Mouse (Mus musculus) frontal cortex, postnatal 36 days (tissue): ENCODE results near the gene Tex48.

Source experiments
- DNase-seq, 2 experiments: peaks; one replicate each; pipeline ENCODE4 v3.0.0; 2022; ENCODE audit warnings: low spot score in 2 of 2

The Tex48 gene

DNA sequence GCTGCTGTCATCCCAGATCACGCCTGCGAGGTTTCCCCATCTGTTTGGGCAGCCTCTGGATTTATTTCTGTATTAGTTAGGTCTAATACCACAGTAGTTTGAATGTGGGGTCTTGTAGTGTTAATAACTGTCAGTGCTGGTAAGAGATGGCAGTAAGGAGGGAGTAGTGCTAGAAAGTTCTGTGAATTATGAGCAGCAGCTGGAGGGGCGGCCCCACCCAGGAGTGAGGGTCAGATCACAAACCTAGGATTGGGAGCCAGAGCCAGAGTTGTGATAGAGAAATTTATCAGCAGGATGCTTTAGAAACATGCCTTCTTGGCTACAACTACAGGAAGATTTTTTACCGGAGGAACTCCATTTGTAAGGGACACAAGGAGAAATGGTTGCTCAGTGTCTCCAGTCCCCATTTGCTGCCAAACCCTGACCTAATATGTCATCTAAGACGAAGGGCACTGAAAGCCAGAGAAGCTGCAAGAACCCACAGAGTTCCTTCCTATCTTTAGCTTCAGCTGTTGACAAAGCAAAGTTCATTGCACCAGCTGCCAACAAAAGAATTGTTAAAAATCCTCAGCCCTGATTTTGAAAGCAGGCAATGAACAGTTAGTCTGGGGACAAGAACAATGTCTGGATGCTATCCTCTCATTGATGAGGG is 27.6 kb downstream of the Tex48 start:
- no peak for DNase-seq

DNA sequence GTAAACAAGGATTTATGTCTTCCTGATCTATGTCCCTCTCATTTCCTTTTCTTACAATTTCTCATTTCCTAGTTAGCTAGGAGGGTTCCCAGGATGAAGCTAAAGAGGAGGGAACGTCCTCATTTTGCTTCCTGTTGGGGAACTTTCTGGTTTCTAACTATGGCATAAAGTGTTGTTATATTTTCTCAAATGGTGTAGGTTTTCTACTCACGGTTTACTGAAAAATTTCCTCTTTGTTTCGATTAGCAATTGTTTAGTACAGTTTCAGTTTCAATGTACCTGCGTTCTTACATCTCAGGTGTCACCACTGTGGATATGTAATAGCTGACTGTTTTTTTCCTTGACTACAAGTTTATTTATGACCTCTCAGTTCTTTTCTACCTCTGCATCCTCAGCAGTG is 31.7 kb downstream of the Tex48 start:
- no peak for DNase-seq

DNA sequence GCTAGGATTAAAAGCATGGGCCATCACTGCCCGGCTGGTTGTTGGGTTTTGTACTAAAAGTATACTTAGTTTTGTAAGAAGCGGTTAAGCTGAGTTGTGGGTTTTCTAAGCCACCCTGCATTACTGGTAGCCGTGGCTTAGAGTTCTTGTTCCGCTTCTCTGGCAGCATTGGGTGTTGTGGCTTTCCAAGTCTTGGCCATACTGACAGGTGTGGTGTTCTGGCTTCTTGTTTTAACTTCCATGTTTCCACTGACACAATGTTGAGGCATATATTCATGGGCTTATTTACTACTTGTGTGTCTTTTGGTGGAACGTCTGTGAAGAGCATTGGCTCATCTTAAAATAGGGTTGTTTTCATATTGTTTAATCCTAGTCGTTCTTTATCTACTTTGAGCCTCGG is 32.2 kb downstream of the Tex48 start:
- DNase-seq, result no peak

DNA sequence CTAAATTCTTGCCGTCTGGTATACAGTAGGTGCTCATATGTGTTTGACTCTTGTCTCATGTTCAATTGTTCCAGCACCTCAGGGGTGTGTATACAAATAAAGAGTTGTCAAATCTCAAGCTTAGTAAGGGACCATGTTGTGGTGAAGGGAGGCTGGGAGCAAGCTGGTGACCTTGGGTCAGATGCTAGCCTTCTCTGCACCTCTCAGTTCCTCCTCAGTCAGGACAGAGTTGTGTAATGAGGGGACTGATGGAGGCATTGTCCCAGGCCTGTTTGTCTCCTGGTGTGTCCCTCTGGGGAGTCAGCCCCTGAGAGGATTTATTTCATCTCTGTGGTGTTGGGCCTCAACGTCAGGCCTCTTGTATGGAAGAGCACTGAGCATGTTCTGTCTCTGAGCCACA is 36.0 kb downstream of the Tex48 start:
- DNase-seq, result no peak

DNA sequence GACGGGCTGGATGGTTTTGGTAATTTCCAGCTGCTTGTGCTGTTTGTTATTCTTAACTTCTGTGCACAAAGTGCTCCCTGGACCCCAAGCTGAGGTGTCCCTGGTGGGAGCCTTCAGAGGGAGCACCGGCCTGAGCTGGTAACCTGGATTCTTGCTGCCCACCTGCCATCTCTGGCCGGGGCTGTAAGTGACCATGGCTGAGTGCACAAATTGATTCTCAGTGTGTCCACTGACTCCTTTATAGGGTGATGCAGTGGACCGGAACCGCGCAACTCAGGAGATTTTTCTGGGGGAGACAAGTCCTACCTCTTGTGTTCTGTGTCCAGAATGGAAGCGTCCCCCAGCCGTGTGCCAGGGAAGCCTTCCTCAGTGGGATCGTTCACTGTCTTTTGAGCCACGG is 37.0 kb downstream of the Tex48 start:
- DNase-seq, result no peak

DNA sequence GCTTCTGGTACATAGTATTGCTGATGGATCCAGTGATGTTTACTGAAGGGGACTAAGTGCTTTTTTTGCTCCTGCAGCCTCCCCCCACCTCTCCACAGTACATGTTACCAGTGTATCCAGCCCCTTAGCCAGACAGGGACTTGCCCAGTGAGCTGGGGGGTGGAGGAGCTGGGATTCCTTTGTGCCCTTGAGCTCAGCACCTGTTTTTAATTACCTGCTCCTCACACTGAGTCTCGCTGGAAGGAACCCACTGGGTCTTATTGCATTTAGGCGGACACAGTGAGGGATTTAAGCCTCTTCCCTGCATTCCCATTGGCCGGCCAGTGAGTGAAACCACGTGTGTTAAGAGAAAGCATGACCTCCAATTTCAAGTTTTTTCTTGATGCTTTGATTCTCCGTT is 39.6 kb downstream of the Tex48 start:
- no peak for DNase-seq

DNA sequence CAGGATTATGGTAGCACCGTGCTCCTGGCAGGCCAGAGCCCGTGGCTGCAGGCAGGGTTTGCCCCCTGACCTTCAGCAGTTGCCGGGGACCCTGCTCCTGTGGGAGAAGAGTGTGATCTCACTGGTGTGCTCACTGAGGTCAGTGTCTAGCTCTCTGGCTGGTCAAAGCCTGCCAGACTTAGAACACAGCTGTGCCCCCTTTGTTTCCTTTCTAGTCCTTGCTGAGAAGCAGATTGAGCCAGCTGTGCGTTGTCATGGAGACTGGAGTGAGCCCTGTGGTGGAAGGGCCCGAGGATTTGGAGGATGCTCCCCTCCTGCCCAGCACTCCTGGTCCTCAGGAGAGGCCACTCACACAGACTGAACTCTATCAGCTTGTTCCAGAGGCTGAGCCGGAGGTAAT is 42.1 kb downstream of the Tex48 start:
- no peak for DNase-seq

DNA sequence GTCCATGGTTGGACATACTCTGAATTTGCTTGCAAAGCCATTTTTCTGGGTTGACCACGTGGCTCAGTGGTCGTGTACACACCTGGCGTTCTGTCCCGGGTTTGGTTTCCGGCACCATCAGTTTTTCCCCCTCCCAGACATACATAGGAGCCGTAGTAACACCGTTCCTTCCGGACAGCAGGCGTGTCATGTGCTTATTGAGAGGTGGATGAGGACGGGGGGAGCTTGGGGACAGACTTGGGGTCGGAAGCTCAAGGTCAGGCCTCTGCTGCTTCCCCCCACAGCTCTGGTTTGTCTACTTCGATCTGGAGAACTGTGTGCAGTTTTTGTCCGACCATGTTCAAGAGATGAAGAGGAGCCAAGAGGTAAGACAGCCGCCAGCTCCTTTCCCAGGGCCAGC is 42.6 kb downstream of the Tex48 start:
- no peak for DNase-seq

DNA sequence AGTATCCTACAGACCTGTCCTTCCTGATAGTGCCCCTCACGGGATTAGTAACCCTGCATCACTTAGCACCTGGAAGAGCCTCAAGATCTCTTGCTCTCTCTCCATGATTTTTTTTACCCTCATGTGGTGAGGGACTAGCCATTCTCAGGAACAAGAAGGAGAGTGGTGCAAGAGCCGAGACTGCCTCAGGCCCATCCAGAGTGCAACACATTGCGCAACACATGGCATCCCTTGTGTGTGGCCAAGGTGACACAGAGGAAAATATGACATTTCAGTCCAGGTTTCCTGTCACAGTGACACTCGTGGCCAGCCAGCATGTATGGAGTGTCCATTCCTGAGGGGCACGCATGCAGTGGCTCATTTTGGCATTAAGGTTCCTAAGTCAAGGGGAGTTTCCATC is 49.6 kb downstream of the Tex48 start:
- no peak for DNase-seq

DNA sequence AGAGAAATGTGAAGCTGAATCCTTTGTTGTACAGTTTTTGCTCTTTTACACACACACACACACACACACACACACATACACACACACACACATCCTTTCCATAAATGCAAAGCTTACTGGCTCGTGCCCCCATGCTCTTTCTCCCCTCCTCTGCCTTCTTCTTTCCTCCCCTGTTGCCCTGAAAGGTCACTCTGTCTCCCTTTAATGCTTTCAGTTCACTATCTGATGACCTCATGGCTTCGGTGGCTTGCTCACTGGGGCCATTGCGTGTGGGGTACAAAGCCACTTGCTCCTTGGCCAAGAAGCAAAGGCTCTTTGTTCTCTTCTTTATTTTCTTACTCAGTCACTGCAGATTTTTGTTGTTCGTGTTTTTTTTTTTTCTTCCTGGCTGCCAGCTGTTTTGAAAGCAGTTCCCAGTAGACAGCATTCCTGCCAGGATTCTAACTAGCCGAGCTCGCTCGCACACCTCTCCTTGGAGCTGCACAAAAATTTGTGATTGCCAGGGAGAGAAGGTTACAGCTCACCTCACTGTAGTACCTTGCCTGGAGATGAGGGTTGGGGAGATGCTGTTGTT is 51.9 kb downstream of the Tex48 start:
- DNase-seq, result no peak

DNA sequence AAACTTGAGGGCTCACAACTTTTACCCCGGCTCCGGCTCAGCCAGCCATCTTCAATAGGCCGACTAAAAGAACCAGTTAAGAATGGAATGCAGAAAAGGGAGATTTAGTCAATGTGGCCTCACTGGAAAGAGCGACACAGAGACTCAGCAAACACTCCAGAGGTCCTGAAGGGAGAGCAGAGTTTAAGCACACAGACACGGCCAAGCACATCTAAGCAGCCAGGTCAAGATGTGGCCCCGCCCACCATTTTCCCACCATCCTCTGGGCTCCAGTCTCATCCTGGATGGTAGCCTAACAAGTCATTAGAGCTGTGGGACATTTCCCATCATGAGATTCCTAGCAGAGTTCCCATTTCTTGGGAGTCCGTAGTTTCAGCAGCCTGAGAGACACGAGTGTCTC is 52.9 kb downstream of the Tex48 start:
- no peak for DNase-seq

DNA sequence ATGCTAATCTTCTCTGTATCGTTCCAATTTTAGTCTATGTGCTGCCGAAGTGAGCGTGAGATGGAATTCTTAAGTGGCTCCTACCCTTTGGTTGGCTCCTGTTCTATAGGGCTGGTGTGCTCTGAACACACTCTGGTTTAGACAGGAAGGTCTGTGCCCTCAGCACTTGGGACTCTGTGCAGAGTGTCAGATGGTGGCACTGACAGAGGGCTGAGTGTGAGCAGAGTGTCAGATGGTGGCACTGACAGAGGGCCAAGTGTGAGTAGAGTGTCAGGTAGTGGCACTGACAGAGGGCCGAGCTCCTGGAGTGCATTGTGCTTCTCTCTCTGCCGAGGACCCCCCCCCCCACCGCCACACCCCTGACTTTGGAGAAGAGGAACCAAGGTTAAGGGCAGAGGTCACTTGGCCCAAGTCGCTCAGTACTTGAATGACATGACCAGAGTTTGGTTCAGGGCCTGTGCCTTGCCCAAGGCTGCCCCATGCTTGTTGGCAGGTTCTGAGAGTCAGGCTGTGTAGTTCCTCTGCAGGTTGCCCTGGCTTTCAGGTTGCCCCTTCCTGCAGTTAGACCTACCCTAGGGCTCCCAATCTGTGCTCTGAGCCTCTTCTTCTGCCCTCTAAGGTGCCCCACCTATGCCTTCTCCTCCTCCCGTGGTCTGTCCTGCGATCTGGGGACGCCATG is 54.4 kb downstream of the Tex48 start:
- no peak for DNase-seq

DNA sequence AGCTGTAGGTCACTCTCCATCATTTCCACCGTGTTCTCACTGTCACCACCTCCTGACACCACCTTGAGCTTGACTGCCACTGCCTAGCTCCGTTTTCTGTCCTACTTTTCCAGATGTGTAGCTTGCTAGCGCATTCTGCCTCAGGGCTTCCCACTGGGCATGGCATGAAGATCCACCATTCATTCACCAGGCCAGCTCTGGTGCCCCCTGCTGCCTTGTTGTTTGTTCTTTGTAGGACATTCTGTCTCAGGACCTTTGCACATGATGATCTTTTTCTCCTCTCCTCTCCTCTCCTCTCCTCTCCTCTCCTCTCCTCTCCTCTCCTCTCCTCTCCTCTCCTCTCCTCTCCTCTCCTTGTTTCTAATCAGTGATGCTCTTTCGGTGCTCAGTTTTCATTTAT is 59.5 kb downstream of the Tex48 start:
- DNase-seq, result no peak

DNA sequence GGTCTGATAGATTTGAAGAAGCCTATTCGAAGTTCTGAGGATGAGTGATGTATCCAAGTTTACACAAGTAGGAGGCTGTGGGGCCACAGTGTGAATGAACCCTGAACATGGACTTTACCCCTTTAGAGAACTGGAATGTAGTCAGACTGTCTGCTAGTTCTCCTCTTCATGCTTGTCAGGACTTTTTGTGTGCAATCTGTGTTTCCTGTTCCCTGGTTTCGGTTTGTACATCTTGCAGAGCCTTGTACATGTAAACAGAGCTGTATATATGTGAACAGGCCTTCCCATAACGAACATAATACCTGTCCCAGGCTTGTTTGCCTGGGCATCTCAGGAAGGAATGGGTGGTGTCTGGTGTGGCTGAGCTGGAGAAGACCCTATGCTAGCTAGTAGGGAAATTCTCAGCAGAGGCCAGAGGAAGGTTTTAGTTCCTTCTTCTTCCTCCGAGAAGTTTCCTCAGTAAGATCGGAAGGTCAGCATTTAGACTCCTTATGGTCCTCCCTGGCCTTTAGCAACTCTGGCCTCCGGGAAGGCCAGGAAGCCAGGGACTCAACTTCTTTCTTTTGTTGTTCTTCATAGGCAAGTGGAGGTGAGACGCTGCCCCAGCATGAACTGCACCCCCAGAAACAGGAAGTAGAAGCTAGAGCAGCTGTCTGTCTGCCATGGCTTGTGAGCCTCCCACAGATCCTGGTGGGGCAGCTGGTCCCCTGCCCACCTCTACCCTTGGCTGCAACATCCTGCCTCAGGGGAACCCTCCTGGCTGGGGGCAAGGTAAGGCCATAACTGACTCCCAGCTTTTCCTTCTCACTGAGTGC is 60.2 kb downstream of the Tex48 start:
- DNase-seq, result no peak

DNA sequence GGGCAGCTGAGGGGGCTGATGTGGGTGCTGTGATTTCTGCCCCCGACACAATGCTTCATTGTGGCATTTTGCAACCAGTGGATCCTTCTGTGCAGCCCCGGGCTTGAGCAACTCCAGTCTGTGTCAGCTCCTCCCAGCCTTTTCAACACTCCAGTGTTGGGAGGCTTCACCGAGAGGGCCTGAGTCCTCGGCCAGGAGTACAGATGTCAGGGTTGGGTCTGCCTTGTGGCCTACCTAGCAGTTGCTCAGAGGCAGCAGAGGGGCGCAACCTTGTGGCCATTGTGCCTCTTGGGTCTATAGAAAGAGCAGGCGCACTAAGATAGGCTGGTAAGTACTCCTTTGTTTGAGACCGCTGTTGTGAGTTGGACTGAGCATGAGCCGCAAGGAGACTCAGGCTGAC is 62.1 kb downstream of the Tex48 start:
- no peak for DNase-seq

DNA sequence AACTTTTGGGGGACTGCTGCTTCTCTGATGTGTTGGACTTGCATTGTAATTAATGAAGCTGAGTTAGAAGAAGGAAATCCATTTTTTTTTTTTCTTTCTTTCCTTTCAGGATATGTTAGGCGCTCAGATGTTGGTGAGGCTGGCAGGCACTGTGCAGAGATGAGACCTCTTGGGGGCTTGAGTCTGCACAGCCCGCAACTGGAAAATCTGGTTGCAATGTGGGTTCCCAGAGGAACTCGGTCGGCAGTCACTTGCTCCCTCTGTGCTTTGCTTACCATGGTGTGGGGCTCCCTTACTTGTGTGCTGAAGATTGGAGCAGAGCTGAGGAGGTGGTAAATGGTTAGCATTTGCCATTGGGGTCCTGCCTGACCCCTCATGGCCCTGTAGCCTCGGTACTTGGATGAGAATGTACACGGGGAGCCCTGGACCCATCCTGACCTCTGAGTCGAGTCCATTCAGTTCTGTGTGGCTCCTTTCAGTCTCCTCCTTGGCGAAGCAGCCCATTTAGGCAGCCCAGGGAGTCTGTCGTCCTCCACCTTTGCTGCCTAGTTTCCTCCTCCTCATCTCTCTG is 63.0 kb downstream of the Tex48 start:
- no peak for DNase-seq

DNA sequence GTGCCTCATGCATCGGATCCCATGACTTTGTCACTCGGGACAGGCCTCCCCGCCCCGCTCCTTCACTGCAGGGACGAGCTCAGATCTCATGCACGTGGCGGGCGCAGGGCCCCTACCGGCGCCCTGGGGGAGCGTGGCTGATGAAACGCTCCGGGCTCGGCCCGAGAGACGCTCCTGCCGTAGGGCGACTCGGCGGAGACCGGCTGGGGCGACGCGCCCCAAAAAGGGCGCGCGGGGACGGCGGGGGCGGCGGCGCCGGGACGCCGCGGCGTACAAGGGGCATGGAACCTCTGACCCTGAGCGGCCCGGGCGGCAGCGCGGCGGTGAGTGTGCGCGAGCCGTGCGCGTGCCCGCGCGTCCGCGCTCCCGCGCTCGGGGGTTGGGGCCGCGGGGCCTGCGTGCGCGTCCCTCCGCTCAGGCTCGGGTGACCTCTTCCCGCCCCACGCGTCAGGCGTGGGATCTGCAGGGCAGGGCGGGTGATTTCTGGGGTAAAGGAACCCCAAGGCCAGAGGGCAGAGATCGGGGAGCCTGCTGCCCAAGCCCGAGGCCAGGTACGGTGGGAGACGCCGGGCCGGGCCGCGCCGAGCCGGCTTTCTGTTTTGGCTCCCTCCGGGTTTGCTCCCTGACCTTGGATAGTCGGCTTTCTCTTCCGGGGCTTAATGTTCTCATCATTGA is 63.7 kb downstream of the Tex48 start, which contains the start of gene Tmem268:
Tmem268 (plus strand) TSS at position 375 of the 675 bp plus-strand sequence.
- peak; percentile 55 to 65 for DNase-seq

DNA sequence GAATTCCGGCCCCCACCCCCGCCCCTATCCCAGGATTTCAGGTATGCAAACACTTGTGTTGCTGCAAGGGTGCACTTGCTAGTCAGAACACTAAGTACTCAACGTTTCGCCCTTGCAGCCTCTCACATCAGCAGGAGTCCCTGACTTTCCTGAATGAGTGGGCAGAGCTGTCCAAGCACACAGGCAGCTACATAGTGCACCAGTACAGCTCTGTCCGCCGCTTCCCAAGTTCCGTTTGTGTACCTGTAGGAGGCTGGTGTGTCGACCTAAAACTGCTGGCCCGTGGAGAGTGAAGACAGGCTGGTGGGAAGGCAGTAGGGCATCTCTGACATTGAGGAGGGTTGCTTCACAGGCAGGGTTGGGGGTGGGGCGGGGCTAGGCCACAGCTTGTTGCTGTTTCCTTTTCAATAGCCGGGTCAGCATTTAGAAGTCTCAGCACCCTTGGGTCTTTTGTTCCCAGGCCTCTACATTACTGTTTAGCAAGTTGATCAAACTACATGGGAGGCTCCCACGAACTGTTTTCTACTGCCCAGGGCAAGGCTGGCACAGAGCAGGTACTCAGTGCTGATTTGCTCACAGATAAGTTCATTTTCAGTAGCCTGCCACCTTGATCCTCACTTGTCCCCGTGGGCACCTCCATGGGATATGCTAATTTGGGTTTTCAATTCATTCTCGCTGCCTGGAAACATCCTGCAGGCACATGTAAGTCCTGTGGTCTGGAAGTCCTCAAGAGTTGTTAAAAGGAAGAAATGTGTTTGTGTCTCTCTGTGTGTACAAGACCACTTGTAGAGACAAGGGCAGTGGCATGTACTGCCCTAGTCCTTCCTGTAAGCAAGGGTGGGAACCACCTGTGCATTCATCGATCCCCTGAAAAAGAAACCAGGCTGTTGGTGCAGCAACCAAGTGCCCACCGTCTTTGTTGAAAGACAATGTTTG is 64.8 kb downstream of the Tex48 start:
- DNase-seq, result no peak
